Mouse (Mus musculus): ENCODE data around the gene Myg1. TPM values are rescaled to one million over a fixed set of nuclear protein-coding genes. Genes with fewer than 3 reads are reported as not detected.
"Not testable (repeated sequence)": the region's sequence is repeated elsewhere in the genome, so short reads cannot be mapped to it uniquely, and the experiment has no call there.

Gene Myg1
- total and polyA plus RNA-seq, 2 experiments from 2014 or later: 46.4 to 85.7 TPM

DNA sequence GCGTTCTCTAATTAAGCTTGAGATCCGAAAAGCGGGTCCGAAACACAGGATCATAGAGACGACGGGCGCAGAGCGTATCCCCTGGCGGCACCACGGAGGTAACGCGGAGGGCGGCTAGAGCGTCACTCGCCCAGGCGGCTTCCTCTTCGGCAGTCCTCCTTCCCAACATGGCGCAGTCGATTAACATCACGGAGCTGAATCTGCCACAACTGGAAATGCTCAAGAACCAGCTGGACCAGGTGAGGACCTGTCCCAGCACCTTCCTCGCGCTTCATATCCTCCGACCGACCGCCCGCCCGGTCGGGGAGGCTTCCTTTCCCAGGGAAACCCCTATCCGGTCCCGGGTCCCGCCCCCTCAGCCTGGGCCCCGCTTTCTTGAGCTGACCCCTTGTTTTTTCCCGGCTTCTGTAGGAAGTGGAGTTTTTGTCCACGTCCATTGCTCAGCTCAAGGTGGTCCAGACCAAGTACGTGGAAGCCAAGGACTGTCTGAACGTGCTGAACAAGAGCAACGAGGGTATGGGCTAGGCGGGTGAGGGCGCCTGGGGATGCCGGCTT is 5.4 kb upstream of the Myg1 start, which contains the start of gene Pfdn5:
Gene Pfdn5, plus strand, starts transcription at position 95 of the 555 bp plus-strand sequence.
- Histone ChIP-seq H3K36me3 (ENCODE audit: insufficient read depth) (peaks cover 18% of the 10 kb centered on the region; the same call in 1 of the 2 replicates), H3K4me3 (ENCODE audit: low read depth, low read length) (peak within 1 kb of the TSS; percentile 79), H3K27ac (ENCODE audit: low read depth, low read length) (peak within 1 kb of the TSS; percentile 67; the same call in 1 of the 2 replicates), H3K4me1 (ENCODE audit: insufficient read depth) (peaks cover 7% of the 10 kb centered on the region), H3K9me3 (ENCODE audit: low read length) (no peaks in the 10 kb centered on the region), H3K4me2 (ENCODE audit: low read depth) (peak within 1 kb of the TSS; percentile 70), H3K27me3 (ENCODE audit: insufficient read depth, low read length) (no peaks in the 10 kb centered on the region), H3K9ac (peak within 1 kb of the TSS; percentile 76)
- 1% methylated on average over 40 of the region's 40 CpGs for WGBS
- peak; percentile 70 for TF ChIP-seq CTCF (IDR thresholded peaks at IDR 0.05; ENCODE audit: low read depth)
- peak; percentile 89 for DNase-seq
- ATAC-seq: peak; percentile 98

DNA sequence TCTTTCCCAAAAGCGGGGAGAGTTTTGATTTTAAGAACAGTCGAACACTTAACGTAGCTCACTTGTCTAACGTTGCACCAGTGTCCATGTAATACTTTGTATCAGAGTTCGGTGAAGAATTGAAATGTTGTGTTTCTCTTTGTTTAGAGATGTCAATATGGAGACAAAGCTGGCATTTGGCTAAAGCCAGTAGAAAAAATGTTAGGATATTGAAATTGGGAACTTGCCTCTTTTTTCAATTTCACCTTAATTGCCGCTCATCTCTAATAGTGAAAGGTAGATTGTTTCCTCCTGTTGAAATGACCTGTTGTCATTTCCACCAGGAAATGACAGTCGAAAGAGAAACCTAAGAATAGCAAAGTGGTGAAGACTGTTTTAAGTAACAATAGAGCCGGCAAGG is 4.6 kb upstream of the Myg1 start:
- H3K4me2 ChIP-seq (ENCODE audit: low read depth): peak overlapping the region; percentile 70
- DNase-seq: no peak
- peaks cover 18% of the 10 kb centered on the region; the same call in 1 of the 2 replicates for H3K36me3 ChIP-seq (ENCODE audit: insufficient read depth)
- peaks cover 7% of the 10 kb centered on the region for H3K4me1 ChIP-seq (ENCODE audit: insufficient read depth)
- ATAC-seq: no peak
- H3K4me3 ChIP-seq (ENCODE audit: low read depth, low read length): peak overlapping the region; percentile 79
- H3K27ac ChIP-seq (ENCODE audit: low read depth, low read length): no peak overlapping the region
- no peaks in the 10 kb centered on the region for H3K27me3 ChIP-seq (ENCODE audit: insufficient read depth, low read length)
- TF ChIP-seq CTCF (IDR thresholded peaks at IDR 0.05; ENCODE audit: low read depth): no peak
- peak overlapping the region; percentile 76 for H3K9ac ChIP-seq
- WGBS: 70% methylated on average over 8 of the region's 8 CpGs
- H3K9me3 ChIP-seq (ENCODE audit: low read length): no peaks in the 10 kb centered on the region

DNA sequence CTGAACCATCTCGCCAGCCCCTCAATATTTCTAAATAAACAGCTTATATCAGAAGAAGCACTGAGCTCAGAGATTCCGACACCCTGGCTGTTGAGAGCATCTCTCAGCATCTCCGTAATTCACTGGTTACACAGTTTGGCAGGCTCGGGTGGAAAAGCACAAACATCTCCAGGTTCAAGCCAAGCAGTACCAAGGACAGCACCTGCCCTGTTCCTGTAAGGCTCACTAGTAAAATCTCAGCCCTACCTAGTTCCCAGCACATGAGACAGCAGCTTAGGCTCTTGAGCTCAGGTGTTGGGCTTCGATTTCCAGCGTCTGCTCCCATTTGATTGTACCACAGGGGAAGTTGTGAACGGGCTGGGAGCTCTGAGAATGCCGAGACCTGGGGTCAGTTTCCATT is 3.7 kb downstream of the Myg1 start:
- peaks cover 15% of the 10 kb centered on the region for H3K4me1 ChIP-seq (ENCODE audit: insufficient read depth)
- H3K27me3 ChIP-seq (ENCODE audit: insufficient read depth, low read length): no peaks in the 10 kb centered on the region
- no peak overlapping the region for H3K27ac ChIP-seq (ENCODE audit: low read depth, low read length)
- H3K36me3 ChIP-seq (ENCODE audit: insufficient read depth): peaks cover 54% of the 10 kb centered on the region
- DNase-seq (no peak), ATAC-seq (no peak)
- H3K9me3 ChIP-seq (ENCODE audit: low read length): no peaks in the 10 kb centered on the region
- H3K4me2 ChIP-seq (ENCODE audit: low read depth): no peak overlapping the region
- no peak overlapping the region for H3K9ac ChIP-seq
- WGBS: 91% methylated on average over 8 of the region's 8 CpGs
- TF ChIP-seq CTCF (IDR thresholded peaks at IDR 0.05; ENCODE audit: low read depth): no peak
- no peak overlapping the region for H3K4me3 ChIP-seq (ENCODE audit: low read depth, low read length)

DNA sequence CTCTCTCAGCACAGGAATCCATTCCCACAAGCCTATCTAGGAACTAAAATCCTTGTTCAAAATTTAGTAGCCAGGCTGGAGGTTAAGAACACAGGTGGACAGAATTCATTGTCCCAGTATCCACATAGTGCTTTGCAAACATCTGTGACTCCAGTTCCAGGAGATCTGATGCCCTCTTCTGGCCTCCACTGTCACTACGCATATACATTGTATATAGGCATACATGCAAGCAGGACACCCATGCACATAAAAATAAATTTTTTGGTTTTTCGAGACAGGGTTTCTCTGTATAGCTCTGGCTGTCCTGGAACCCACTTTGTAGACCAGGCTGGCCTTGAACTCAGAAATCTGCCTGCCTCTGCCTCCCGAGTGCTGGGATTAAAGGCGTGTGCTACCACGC is 4.4 kb downstream of the Myg1 start:
- H3K27ac ChIP-seq (ENCODE audit: low read depth, low read length); H3K9me3 ChIP-seq (ENCODE audit: low read length); H3K4me2 ChIP-seq (ENCODE audit: low read depth); ATAC-seq; H3K4me3 ChIP-seq (ENCODE audit: low read depth, low read length); H3K9ac ChIP-seq; H3K27me3 ChIP-seq (ENCODE audit: insufficient read depth, low read length): not testable (repeated sequence)
- DNase-seq: peak; percentile 16
- Histone ChIP-seq H3K36me3 (ENCODE audit: insufficient read depth) (peaks cover 51% of the 10 kb centered on the region), H3K4me1 (ENCODE audit: insufficient read depth) (peaks cover 15% of the 10 kb centered on the region)
- TF ChIP-seq CTCF (IDR thresholded peaks at IDR 0.05; ENCODE audit: low read depth): peak; percentile 55
- 94% methylated on average over 5 of the region's 5 CpGs for WGBS

DNA sequence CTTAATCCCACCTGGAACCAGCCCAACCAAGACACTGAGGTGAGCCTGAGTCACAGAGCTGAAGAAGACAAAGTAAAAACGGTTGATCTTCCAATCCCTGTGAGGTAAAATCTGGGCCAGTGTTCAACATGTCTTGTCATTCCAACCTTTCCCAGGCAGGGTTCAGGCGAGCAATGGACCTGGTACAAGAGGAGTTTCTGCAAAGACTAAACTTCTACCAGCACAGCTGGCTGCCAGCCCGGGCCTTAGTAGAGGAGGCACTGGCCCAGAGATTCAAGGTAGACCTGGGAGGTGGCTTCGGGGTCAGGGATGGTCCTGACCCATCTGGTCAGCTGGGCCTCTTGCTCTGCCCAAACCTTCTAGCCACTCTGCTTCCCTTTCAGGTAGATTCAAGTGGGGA is 5.4 kb downstream of the Myg1 start:
- WGBS: 85% methylated on average over 4 of the region's 4 CpGs
- no peak overlapping the region for H3K27ac ChIP-seq (ENCODE audit: low read depth, low read length)
- H3K4me2 ChIP-seq (ENCODE audit: low read depth): no peak overlapping the region
- H3K9ac ChIP-seq: no peak overlapping the region
- DNase-seq: no peak
- H3K27me3 ChIP-seq (ENCODE audit: insufficient read depth, low read length): no peaks in the 10 kb centered on the region
- H3K36me3 ChIP-seq (ENCODE audit: insufficient read depth): peaks cover 51% of the 10 kb centered on the region
- H3K4me3 ChIP-seq (ENCODE audit: low read depth, low read length): no peak overlapping the region
- no peak for ATAC-seq
- peaks cover 15% of the 10 kb centered on the region for H3K4me1 ChIP-seq (ENCODE audit: insufficient read depth)
- no peak for TF ChIP-seq CTCF (IDR thresholded peaks at IDR 0.05; ENCODE audit: low read depth)
- H3K9me3 ChIP-seq (ENCODE audit: low read length): no peaks in the 10 kb centered on the region

DNA sequence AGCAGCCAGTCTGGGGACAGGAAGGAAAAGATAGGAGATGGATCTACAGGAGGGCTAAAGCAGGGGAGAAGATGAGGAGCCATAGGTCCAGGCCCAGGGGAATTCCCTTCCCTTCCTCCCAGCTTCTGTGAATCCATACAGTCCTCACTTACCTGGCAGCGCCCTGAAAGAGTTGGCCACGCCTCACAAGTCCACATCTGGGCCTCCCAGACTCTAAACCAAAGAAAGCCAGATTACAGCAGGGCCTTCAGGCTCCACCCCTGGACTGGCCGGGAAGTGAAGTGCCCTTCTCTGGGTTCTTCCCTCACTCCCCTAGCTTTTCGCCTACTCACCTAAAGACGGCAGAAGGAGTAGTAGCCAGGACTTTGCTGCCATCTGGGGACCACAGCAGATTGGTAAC is 8.1 kb downstream of the Myg1 start:
- Histone ChIP-seq H3K4me3 (ENCODE audit: low read depth, low read length) (no peak overlapping the region), H3K9ac (no peak overlapping the region), H3K27me3 (ENCODE audit: insufficient read depth, low read length) (no peaks in the 10 kb centered on the region), H3K9me3 (ENCODE audit: low read length) (no peaks in the 10 kb centered on the region), H3K36me3 (ENCODE audit: insufficient read depth) (peaks cover 48% of the 10 kb centered on the region), H3K4me1 (ENCODE audit: insufficient read depth) (no peaks in the 10 kb centered on the region), H3K27ac (ENCODE audit: low read depth, low read length) (no peak overlapping the region), H3K4me2 (ENCODE audit: low read depth) (no peak overlapping the region)
- TF ChIP-seq CTCF (IDR thresholded peaks at IDR 0.05; ENCODE audit: low read depth): no peak
- DNase-seq (no peak), ATAC-seq (no peak)
- WGBS: 70% methylated on average over 5 of the region's 5 CpGs

DNA sequence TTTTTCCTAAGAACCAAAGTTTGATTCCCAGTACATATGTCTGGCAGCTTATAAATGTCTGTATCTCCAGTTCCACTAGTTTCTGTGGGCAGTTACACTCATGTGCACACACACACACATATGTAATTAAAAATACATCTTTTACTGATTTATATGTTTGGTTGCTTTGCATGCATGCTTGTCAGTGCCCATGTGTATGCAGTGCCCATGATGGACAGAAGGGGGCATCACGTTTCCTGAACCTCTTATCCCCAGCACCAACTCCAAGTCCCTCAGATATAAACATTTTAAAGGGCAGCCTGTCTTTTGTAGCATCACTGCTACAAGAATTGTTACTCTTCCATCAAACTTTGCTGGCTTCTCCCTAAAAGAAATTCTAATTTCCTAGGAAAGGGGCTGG is 10.1 kb downstream of the Myg1 start:
- Histone ChIP-seq H3K36me3 (ENCODE audit: insufficient read depth) (peaks cover 45% of the 10 kb centered on the region), H3K4me2 (ENCODE audit: low read depth) (no peak overlapping the region), H3K4me1 (ENCODE audit: insufficient read depth) (no peaks in the 10 kb centered on the region), H3K9me3 (ENCODE audit: low read length) (no peaks in the 10 kb centered on the region), H3K27ac (ENCODE audit: low read depth, low read length) (no peak overlapping the region), H3K9ac (no peak overlapping the region), H3K4me3 (ENCODE audit: low read depth, low read length) (no peak overlapping the region), H3K27me3 (ENCODE audit: insufficient read depth, low read length) (no peaks in the 10 kb centered on the region)
- peak; percentile 67 for TF ChIP-seq CTCF (IDR thresholded peaks at IDR 0.05; ENCODE audit: low read depth)
- DNase-seq (peak; percentile 30), ATAC-seq (no peak)
- 16% methylated on average over 1 of the region's 1 CpGs for WGBS

Measured in forebrain, postnatal 0 days (tissue).